Mouse (Mus musculus) intestine, embryonic 16.5 days (tissue): ENCODE data around the gene Scgb1b30. TPM values are rescaled to one million over a fixed set of nuclear protein-coding genes. Genes with fewer than 3 reads are reported as not detected.

Experiments used
- polyA plus RNA-seq: library from polyadenylated mRNA; unstranded; fragments of >200 nt; fragmentation: Nextera tagmentation; extraction: Ambion mirVana; gene quantifications from 2 replicates; pipeline ENCODE4 v1.2.1, GENCODE M21; 2015

The Scgb1b30 gene
- polyA plus RNA-seq, 1 experiment from 2014 or later: not detected

Other genes with a start within 250 kb of the Scgb1b30 start
- not detected in 2 replicates for gene Scgb2b26, start 150.4 kb upstream of the Scgb1b30 start, polyA plus RNA-seq
- not detected in 2 replicates for gene Scgb2b27, start 81.5 kb upstream of the Scgb1b30 start, polyA plus RNA-seq
- not detected in 2 replicates for gene Scgb1b27, start 73.9 kb upstream of the Scgb1b30 start, polyA plus RNA-seq
- 3.2 and 3.4 TPM in 2 replicates for gene Wtip, start 37.8 kb downstream of the Scgb1b30 start, polyA plus RNA-seq
- gene Uba2, start 74.2 kb downstream of the Scgb1b30 start, polyA plus RNA-seq: 126 and 144 TPM in 2 replicates
- gene Pdcd2l, start 101.2 kb downstream of the Scgb1b30 start, polyA plus RNA-seq: 50.6 and 63.3 TPM in 2 replicates
- 448 and 487 TPM in 2 replicates for gene Gpi1, start 134.9 kb downstream of the Scgb1b30 start, polyA plus RNA-seq
- not detected in 2 replicates for gene Gm6096, start 155.6 kb downstream of the Scgb1b30 start, polyA plus RNA-seq
- 22.7 and 23.5 TPM in 2 replicates for gene 4931406P16Rik, start 218.1 kb downstream of the Scgb1b30 start, polyA plus RNA-seq